Mouse (Mus musculus) spleen, adult 2 months (tissue): ENCODE results near the gene Ube2cbp.

Experiments used
- CTCF ChIP-seq: fragments of 200-500 bp; IDR thresholded peaks from 2 replicates; pipeline ENCODE4 v1.5.1; 2011; ENCODE audit warnings: mild to moderate bottlenecking, inconsistent platforms; ENCODE audit not compliant: insufficient read depth, insufficient read length, insufficient replicate concordance; ENCODE audit errors: extremely low read depth
- POLR2A ChIP-seq: fragments of 200-500 bp; IDR thresholded peaks from 2 replicates; pipeline ENCODE4 v1.6.1; 2011; ENCODE audit warnings: low read depth, low read length, inconsistent platforms

DNA sequence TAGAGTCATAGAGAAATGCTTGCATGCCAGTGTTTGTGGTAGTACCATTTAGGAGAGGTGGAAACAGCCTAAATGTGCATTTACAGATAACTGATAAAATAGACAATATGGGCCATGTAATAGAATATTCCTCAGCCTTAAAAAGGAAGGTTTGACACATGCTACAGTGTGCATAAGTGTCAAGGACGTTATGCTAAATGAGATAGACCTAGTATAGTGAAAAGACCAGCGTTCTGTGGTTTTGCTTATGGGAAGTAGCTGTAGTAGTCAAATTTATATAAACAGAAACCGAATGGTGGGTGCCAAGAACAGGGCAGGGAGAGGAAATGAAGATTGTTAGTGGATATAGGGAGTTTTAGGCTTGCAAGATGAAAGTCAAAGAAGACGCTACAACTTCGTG is 12.0 kb upstream of the Ube2cbp start:
- no peak for TF ChIP-seq POLR2A
- TF ChIP-seq CTCF = no peak
